Mouse (Mus musculus) heart, adult 2 months (tissue): Measurements from ENCODE around the gene Pold2. TPM values are rescaled to one million over a fixed set of nuclear protein-coding genes. Genes with fewer than 3 reads are reported as not detected.

Experiments
- DNase-seq, 2 experiments: peaks; one replicate each; pipeline ENCODE4 v3.0.0; 2021
- H3K27ac ChIP-seq: fragments of 200-600 bp; 2 replicates; pipeline ENCODE4 v1.8.1; 2022
- H3K27me3 ChIP-seq: fragments of 200-500 bp; 2 replicates; pipeline ENCODE4 v1.6.1; 2012; ENCODE audit warnings: mild to moderate bottlenecking, low read length, inconsistent platforms, mixed read lengths; ENCODE audit not compliant: control insufficient read depth, insufficient read depth
- H3K36me3 ChIP-seq: fragments of 200-500 bp; 2 replicates; pipeline ENCODE4 v1.6.1; 2012; ENCODE audit warnings: low read length, inconsistent platforms; ENCODE audit not compliant: control insufficient read depth, insufficient read depth
- H3K4me1 ChIP-seq: fragments of 200-500 bp; 2 replicates; pipeline ENCODE4 v1.6.1; 2011; ENCODE audit warnings: low read length; ENCODE audit not compliant: control insufficient read depth, insufficient read depth
- H3K4me3 ChIP-seq: fragments of 200-600 bp; 2 replicates; pipeline ENCODE4 v1.8.1; 2022
- H3K79me2 ChIP-seq: fragments of 200-500 bp; replicated peaks from 2 replicates; pipeline ENCODE4 v1.6.1; 2012; ENCODE audit warnings: mild to moderate bottlenecking, inconsistent platforms, low read length, moderate library complexity, mixed read lengths; ENCODE audit not compliant: control insufficient read depth, insufficient read depth
- H3K9ac ChIP-seq: fragments of 200-500 bp; 2 replicates; pipeline ENCODE4 v1.6.1; 2012; ENCODE audit warnings: low read depth, mild to moderate bottlenecking, control low read depth, inconsistent platforms, low read length, mixed read lengths
- CTCF ChIP-seq: fragments of 200-600 bp; IDR thresholded peaks from 2 replicates; pipeline ENCODE4 v1.8.1; 2022; ENCODE audit warnings: antibody characterized with exemption, mild to moderate bottlenecking, moderate library complexity
- EP300 ChIP-seq: fragments of 200-500 bp; IDR thresholded peaks from 2 replicates; pipeline ENCODE4 v1.6.1; 2011; ENCODE audit warnings: low read depth, low read length, control low read depth; ENCODE audit not compliant: insufficient read depth
- POLR2A ChIP-seq: fragments of 200-500 bp; IDR thresholded peaks from 2 replicates; pipeline ENCODE4 v1.6.1; 2011; ENCODE audit warnings: mild to moderate bottlenecking, low read depth, low read length, control low read depth; ENCODE audit not compliant: insufficient read depth
- WGBS: fragments of 180-500 bp; shearing (Covaris S2); methylation state at CpG from one replicate; pipeline ENCODE4 v1.1.7; 2018; 5-methylcytosine and 5-hydroxymethylcytosine counted together
- intact Hi-C: fragments of 180-260 bp; cut with DNase I; formaldehyde crosslinking; loops from one replicate; pipeline ENCODE4 v1.15.1; 2025
- polyA plus RNA-seq: library from polyadenylated mRNA; depleted of rRNA; stranded (reverse); fragments of >200 nt; gene quantifications from 2 replicates; pipeline ENCODE4 v1.2.3, GENCODE M21; 2012
- total RNA-seq, 2 experiments: library from RNA; stranded (reverse); gene quantifications; 2 replicates each; pipeline ENCODE4 v1.2.3; 2021

Pold2 gene
- total and polyA plus RNA-seq, 3 experiments, result 30.9 to 58.1 (median 42.6) TPM

- peak; percentile 75 for DNase-seq
- peak within 1 kb of the TSS; percentile 53 for H3K9ac ChIP-seq
- TF ChIP-seq POLR2A, result peak; percentile 70
- no peak for TF ChIP-seq EP300
- H3K4me1 ChIP-seq, result peaks cover 3% of the 10 kb centered on the region
- no peaks in the 10 kb centered on the region for H3K36me3 ChIP-seq
- WGBS, result 1% methylated on average over 58 of the region's 59 CpGs
- peak within 1 kb of the TSS; percentile 55 for H3K4me3 ChIP-seq
- no peaks in the 10 kb centered on the region for H3K27me3 ChIP-seq
- H3K79me2 ChIP-seq, result no peaks in the 10 kb centered on the region
- intact Hi-C loops, result no loop called here
- peak within 1 kb of the TSS; percentile 41 for H3K27ac ChIP-seq
These were observed 16.3 kb downstream of the Pold2 start, which contains the start of gene Aebp1 for GRCm38 (mm10) chr11:5861678-5862393. Gene Aebp1 (plus strand): TSS chr11:5861947.

GRCm38 (mm10) chr11:5860639-5861038 lies 17.5 kb downstream of the Pold2 start:
- Histone ChIP-seq H3K27me3 (no peaks in the 10 kb centered on the region), H3K36me3 (no peaks in the 10 kb centered on the region), H3K4me3 (no peak overlapping the region), H3K9ac (no peak overlapping the region), H3K79me2 (no peaks in the 10 kb centered on the region), H3K4me1 (peaks cover 3% of the 10 kb centered on the region), H3K27ac (no peak overlapping the region)
- WGBS, result 61% methylated on average over 6 of the region's 6 CpGs
- TF ChIP-seq EP300, result no peak
- no peak for TF ChIP-seq CTCF
- no peak for TF ChIP-seq POLR2A
- DNase-seq, result no peak
- intact Hi-C loops, result no loop called here

- Histone ChIP-seq H3K36me3 (no peaks in the 10 kb centered on the region), H3K4me1 (peaks cover 3% of the 10 kb centered on the region), H3K79me2 (no peaks in the 10 kb centered on the region), H3K27me3 (no peaks in the 10 kb centered on the region), H3K27ac (no peak overlapping the region), H3K9ac (no peak overlapping the region), H3K4me3 (no peak overlapping the region)
- TF ChIP-seq POLR2A, result no peak
- TF ChIP-seq CTCF, result no peak
- no peak for TF ChIP-seq EP300
- intact Hi-C loops, result no loop called here
- no peak for DNase-seq
- 65% methylated on average over 13 of the region's 13 CpGs for WGBS
These were observed 18.1 kb downstream of the Pold2 start for GRCm38 (mm10) chr11:5859883-5860550.

- H3K9ac ChIP-seq, result no peak overlapping the region
- WGBS, result 97% methylated on average over 1 of the region's 1 CpGs
- H3K27me3 ChIP-seq, result no peaks in the 10 kb centered on the region
- no peak for DNase-seq
- H3K79me2 ChIP-seq, result no peaks in the 10 kb centered on the region
- peaks cover 3% of the 10 kb centered on the region for H3K4me1 ChIP-seq
- H3K4me3 ChIP-seq, result no peak overlapping the region
- no peaks in the 10 kb centered on the region for H3K36me3 ChIP-seq
- no peak overlapping the region for H3K27ac ChIP-seq
- TF ChIP-seq EP300, result no peak
- no peak for TF ChIP-seq POLR2A
- TF ChIP-seq CTCF, result peak; percentile 45
- intact Hi-C loops, result no loop called here
These were observed 19.4 kb downstream of the Pold2 start for GRCm38 (mm10) chr11:5858723-5859122.

GRCm38 (mm10) chr11:5856479-5857130 lies 21.5 kb downstream of the Pold2 start:
- no peak overlapping the region for H3K27ac ChIP-seq
- H3K36me3 ChIP-seq, result no peaks in the 10 kb centered on the region
- H3K9ac ChIP-seq, result no peak overlapping the region
- 80% methylated on average over 8 of the region's 8 CpGs for WGBS
- no peaks in the 10 kb centered on the region for H3K27me3 ChIP-seq
- H3K4me3 ChIP-seq, result no peak overlapping the region
- no peak for DNase-seq
- TF ChIP-seq EP300, result no peak
- no peak for TF ChIP-seq POLR2A
- no peak for TF ChIP-seq CTCF
- H3K79me2 ChIP-seq, result no peaks in the 10 kb centered on the region
- H3K4me1 ChIP-seq, result peaks cover 3% of the 10 kb centered on the region
- intact Hi-C loops, result no loop called here
